Mouse (Mus musculus) intestine, postnatal 0 days (tissue): Measurements from ENCODE around the gene Gpr37l1. TPM values are rescaled to one million over a fixed set of nuclear protein-coding genes. Genes with fewer than 3 reads are reported as not detected.

Experiments
- ATAC-seq: fragments of 200-750 bp; cut with Nextera tagmentation; 2 replicates; pipeline ENCODE4 v1.8.0; 2017; ENCODE audit warnings: mild to moderate bottlenecking, moderate TSS enrichment, moderate library complexity
- H3K27ac ChIP-seq: fragments of 300-500 bp; sonication (generic); 2 replicates; pipeline ENCODE4 v1.5.1; 2014; ENCODE audit warnings: mild to moderate bottlenecking, low read depth, low read length, moderate library complexity
- H3K27me3 ChIP-seq: fragments of 300-500 bp; sonication (generic); replicated peaks from 2 replicates; pipeline ENCODE4 v1.6.1; 2014; ENCODE audit warnings: low read length, mixed read lengths; ENCODE audit not compliant: control insufficient read depth, insufficient read depth
- H3K36me3 ChIP-seq: fragments of 300-500 bp; sonication (generic); 2 replicates; pipeline ENCODE4 v1.6.1; 2014; ENCODE audit warnings: mild to moderate bottlenecking, moderate library complexity; ENCODE audit not compliant: control insufficient read depth, insufficient read depth
- H3K4me1 ChIP-seq: fragments of 300-500 bp; sonication (generic); replicated peaks from 2 replicates; pipeline ENCODE4 v1.6.1; 2014; ENCODE audit warnings: antibody characterized with exemption, low read length, mixed read lengths; ENCODE audit not compliant: control insufficient read depth, insufficient read depth
- H3K4me2 ChIP-seq: fragments of 300-500 bp; sonication (generic); replicated peaks from 2 replicates; pipeline ENCODE4 v1.6.1; 2014; ENCODE audit warnings: low read depth, mild to moderate bottlenecking, moderate library complexity
- H3K4me3 ChIP-seq: fragments of 300-500 bp; sonication (generic); 2 replicates; pipeline ENCODE4 v1.5.1; 2014; ENCODE audit warnings: low read depth, low read length
- H3K9ac ChIP-seq: fragments of 300-500 bp; sonication (generic); 2 replicates; pipeline ENCODE4 v1.6.1; 2014; ENCODE audit warnings: mild to moderate bottlenecking, low read depth, low read length
- H3K9me3 ChIP-seq: fragments of 300-500 bp; sonication (generic); 2 replicates; pipeline ENCODE4 v1.6.1; 2016; ENCODE audit warnings: mixed run types; ENCODE audit not compliant: control insufficient read depth
- CTCF ChIP-seq: sonication (generic); IDR thresholded peaks from 2 replicates; pipeline ENCODE4 v1.5.1; 2016; ENCODE audit warnings: low read depth, mild to moderate bottlenecking, control low read depth, antibody characterized with exemption, moderate library complexity
- WGBS: fragments of 180-500 bp; shearing (Covaris S2); extraction: QIAGEN DNeasy Blood & Tissue Kit; methylation state at CpG from one replicate; pipeline ENCODE4 v1.1.7; 2014; 5-methylcytosine and 5-hydroxymethylcytosine counted together
- polyA plus RNA-seq: library from polyadenylated mRNA; unstranded; fragments of >200 nt; fragmentation: Nextera tagmentation; extraction: Ambion mirVana; gene quantifications from 2 replicates; pipeline ENCODE4 v1.2.1, GENCODE M21; 2015

Gene Gpr37l1
- polyA plus RNA-seq, 1 experiment from 2014 or later, result 2.0 TPM

DNA sequence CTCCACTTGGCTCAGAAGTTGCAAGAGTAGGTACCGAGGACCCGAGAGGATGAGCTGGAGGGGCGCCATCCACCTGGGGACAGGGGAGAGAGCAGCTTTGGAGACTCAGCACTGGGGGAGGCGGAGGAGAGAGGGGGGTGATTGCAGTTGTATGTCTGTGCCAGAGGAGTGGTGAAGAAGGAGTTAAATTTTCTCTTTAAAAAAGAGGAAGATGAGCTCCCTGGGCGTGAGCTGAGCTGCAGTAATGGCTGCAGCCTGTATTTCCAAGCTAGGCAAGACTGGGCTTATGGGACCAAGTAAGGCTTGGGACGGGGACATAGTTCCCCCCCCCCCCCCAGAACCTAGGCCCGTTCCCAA lies 19.8 kb downstream of the Gpr37l1 start:
- H3K4me3 ChIP-seq, result peak overlapping the region; percentile 90
- peaks cover 8% of the 10 kb centered on the region for H3K4me1 ChIP-seq
- H3K4me2 ChIP-seq, result peak overlapping the region; percentile 80
- H3K36me3 ChIP-seq, result peaks cover 4% of the 10 kb centered on the region; the same call in 1 of the 2 replicates
- peak overlapping the region; percentile 89; the same call in 1 of the 2 replicates for H3K27ac ChIP-seq
- 12% methylated on average over 7 of the region's 7 CpGs for WGBS
- H3K9me3 ChIP-seq, result no peaks in the 10 kb centered on the region
- ATAC-seq, result no peak; the same call in 1 of the 2 replicates
- TF ChIP-seq CTCF, result no peak
- H3K27me3 ChIP-seq, result peaks cover 2% of the 10 kb centered on the region; the same call in 1 of the 2 replicates
- H3K9ac ChIP-seq, result peak overlapping the region; percentile 95

- WGBS, result under 1% methylated on average over 68 of the region's 69 CpGs
- H3K4me3 ChIP-seq, result peak overlapping the region; percentile 90
- H3K27me3 ChIP-seq, result peaks cover 2% of the 10 kb centered on the region; the same call in 1 of the 2 replicates
- peaks cover 8% of the 10 kb centered on the region for H3K4me1 ChIP-seq
- peak overlapping the region; percentile 89 for H3K27ac ChIP-seq
- peak overlapping the region; percentile 80 for H3K4me2 ChIP-seq
- H3K9me3 ChIP-seq, result no peaks in the 10 kb centered on the region
- TF ChIP-seq CTCF, result no peak
- H3K36me3 ChIP-seq, result 0 out of 2 replicates have a peak, but pooled peaks cover 4% of the 10 kb centered on the region
- peak; percentile 74 for ATAC-seq
- peak overlapping the region; percentile 95 for H3K9ac ChIP-seq
Observed at GRCm38 (mm10) chr1:135146946-135147701, 20.4 kb downstream of the Gpr37l1 start.

DNA sequence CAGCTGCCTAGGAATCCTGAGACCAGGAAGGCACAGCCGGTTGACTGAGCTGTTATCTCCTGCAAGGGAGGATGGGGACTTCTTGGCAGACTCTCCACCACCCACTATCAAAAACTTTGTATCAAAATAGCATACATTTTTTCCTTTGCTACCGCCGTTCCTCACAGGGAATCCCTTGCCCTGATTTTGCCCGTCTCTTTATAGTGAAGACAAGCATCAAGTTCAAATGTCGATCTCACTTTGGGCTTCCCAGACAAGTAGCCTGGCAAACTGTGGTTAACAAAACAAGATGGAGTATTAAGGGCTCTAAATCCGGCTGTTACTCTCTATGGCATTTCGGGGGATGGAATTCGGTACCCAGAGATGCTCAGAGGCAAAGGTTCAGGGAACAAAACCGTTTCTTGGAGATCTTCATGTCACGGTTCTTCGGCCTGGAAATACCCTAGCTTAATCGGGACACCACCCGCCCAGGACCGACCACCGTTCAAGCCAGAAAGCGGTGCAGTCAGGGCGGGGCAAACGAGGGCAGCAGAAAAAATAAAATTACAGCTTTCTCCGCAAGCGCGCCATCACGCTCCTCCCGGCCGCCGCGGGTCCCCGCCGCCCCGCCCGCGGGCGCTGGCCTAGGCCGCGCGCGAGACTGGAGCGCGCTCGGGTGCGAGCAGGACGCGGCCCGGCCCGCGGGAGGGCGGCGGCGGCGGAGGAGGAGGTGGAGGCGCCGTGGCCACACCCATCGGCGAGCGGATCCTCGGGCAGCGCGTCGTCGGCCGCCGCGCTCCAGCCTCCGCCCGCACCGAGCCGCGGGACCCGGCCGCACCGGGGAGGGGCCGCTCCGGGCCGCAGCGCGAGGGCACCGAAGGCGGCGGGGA lies 21.2 kb downstream of the Gpr37l1 start, which contains the start of gene Arl8a:
Gene Arl8a (plus strand): TSS at position 748 of the 869 bp plus-strand sequence.
- H3K27ac ChIP-seq, result peak within 1 kb of the TSS; percentile 89
- no peaks in the 10 kb centered on the region for H3K36me3 ChIP-seq
- peak within 1 kb of the TSS; percentile 80 for H3K4me2 ChIP-seq
- under 1% methylated on average over 51 of the region's 78 CpGs for WGBS
- TF ChIP-seq CTCF, result no peak
- no peaks in the 10 kb centered on the region for H3K9me3 ChIP-seq
- peak within 1 kb of the TSS; percentile 95 for H3K9ac ChIP-seq
- peaks cover 2% of the 10 kb centered on the region; the same call in 1 of the 2 replicates for H3K27me3 ChIP-seq
- peak; percentile 78 for ATAC-seq
- peaks cover 8% of the 10 kb centered on the region for H3K4me1 ChIP-seq
- H3K4me3 ChIP-seq, result peak within 1 kb of the TSS; percentile 90

DNA sequence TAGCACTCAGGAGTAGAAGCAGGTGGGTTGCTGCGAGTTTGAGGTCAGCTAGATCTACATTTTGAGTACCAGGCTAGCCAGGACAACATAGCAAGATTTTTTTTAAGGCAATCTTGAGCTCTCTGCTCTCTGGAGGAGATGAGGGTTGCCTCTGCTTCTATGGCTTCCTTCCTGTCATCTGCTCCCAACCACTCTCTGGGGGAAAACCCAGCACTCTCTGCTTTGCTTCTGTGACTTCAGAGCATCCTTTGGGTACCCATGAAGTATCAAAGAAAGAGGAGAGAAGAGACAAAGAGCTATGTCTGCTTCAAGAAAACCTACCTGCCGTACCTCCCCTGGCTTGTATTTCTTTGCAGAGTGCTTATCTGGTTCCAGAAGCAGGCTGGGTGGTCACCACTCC lies 23.5 kb downstream of the Gpr37l1 start:
- no peaks in the 10 kb centered on the region for H3K36me3 ChIP-seq
- TF ChIP-seq CTCF, result no peak
- 83% methylated on average over 2 of the region's 2 CpGs for WGBS
- no peaks in the 10 kb centered on the region for H3K9me3 ChIP-seq
- no peak overlapping the region for H3K4me2 ChIP-seq
- H3K4me1 ChIP-seq, result peaks cover 5% of the 10 kb centered on the region
- no peak overlapping the region for H3K27ac ChIP-seq
- ATAC-seq, result no peak
- peaks cover 2% of the 10 kb centered on the region; the same call in 1 of the 2 replicates for H3K27me3 ChIP-seq
- H3K4me3 ChIP-seq, result no peak overlapping the region
- no peak overlapping the region for H3K9ac ChIP-seq

- no peaks in the 10 kb centered on the region for H3K9me3 ChIP-seq
- no peak for TF ChIP-seq CTCF
- H3K4me2 ChIP-seq, result no peak overlapping the region
- 58% methylated on average over 2 of the region's 2 CpGs for WGBS
- no peak for ATAC-seq
- H3K27me3 ChIP-seq, result peaks cover 2% of the 10 kb centered on the region; the same call in 1 of the 2 replicates
- no peak overlapping the region for H3K9ac ChIP-seq
- H3K36me3 ChIP-seq, result no peaks in the 10 kb centered on the region
- H3K4me1 ChIP-seq, result no peaks in the 10 kb centered on the region
- H3K4me3 ChIP-seq, result no peak overlapping the region
- no peak overlapping the region for H3K27ac ChIP-seq
Observed at GRCm38 (mm10) chr1:135142452-135142851, 25.0 kb downstream of the Gpr37l1 start.

- 64% methylated on average over 2 of the region's 2 CpGs for WGBS
- 0 out of 2 replicates have a peak, but pooled peaks cover 2% of the 10 kb centered on the region for H3K27me3 ChIP-seq
Observed at GRCm38 (mm10) chr1:135139906-135140305, 27.6 kb downstream of the Gpr37l1 start.

More at GRCm38 (mm10) chr1:135139906-135140305, 27.6 kb downstream of the Gpr37l1 start:
- Histone ChIP-seq H3K36me3 (no peaks in the 10 kb centered on the region), H3K9ac (no peak overlapping the region), H3K9me3 (no peaks in the 10 kb centered on the region), H3K27ac (no peak overlapping the region), H3K4me3 (no peak overlapping the region), H3K4me1 (no peaks in the 10 kb centered on the region), H3K4me2 (no peak overlapping the region)
- no peak for TF ChIP-seq CTCF
- no peak for ATAC-seq
